Mouse (Mus musculus) kidney, embryonic 14.5 days (tissue): ENCODE measurements around the gene Dnah5. TPM values are rescaled to one million over a fixed set of nuclear protein-coding genes. Genes with fewer than 3 reads are reported as not detected.
A peak's percentile ranks its signal among the peaks of the same experiment; 100 is the strongest.

Experiments used
- ATAC-seq: fragments of 200-750 bp; cut with Nextera tagmentation; 2 replicates; pipeline ENCODE4 v1.8.0; 2017; ENCODE audit warnings: moderate number of reproducible peaks, mild to moderate bottlenecking, moderate TSS enrichment, moderate library complexity; ENCODE audit not compliant: low FRiP score, low TSS enrichment
- H3K27ac ChIP-seq: fragments of 300-500 bp; sonication (generic); 2 replicates; pipeline ENCODE4 v1.5.1; 2014; ENCODE audit warnings: low read depth, mild to moderate bottlenecking, low read length, moderate library complexity, mixed read lengths
- H3K27me3 ChIP-seq: fragments of 300-500 bp; sonication (generic); 2 replicates; pipeline ENCODE4 v1.6.1; 2014; ENCODE audit warnings: mild to moderate bottlenecking, low read length; ENCODE audit not compliant: control insufficient read depth, insufficient read depth
- H3K36me3 ChIP-seq: fragments of 300-500 bp; sonication (generic); 2 replicates; pipeline ENCODE4 v1.6.1; 2014; ENCODE audit warnings: low read length, mixed read lengths; ENCODE audit not compliant: control insufficient read depth, insufficient read depth
- H3K4me1 ChIP-seq: fragments of 300-500 bp; sonication (generic); 2 replicates; pipeline ENCODE4 v1.6.1; 2014; ENCODE audit warnings: low read length, mixed read lengths; ENCODE audit not compliant: control insufficient read depth, insufficient read depth
- H3K4me2 ChIP-seq: fragments of 300-500 bp; sonication (generic); replicated peaks from 2 replicates; pipeline ENCODE4 v1.6.1; 2014; ENCODE audit warnings: low read depth, mild to moderate bottlenecking, low read length
- H3K4me3 ChIP-seq: fragments of 300-500 bp; sonication (generic); 2 replicates; pipeline ENCODE4 v1.5.1; 2014; ENCODE audit warnings: mild to moderate bottlenecking, low read length
- H3K9ac ChIP-seq: fragments of 300-500 bp; sonication (generic); 2 replicates; pipeline ENCODE4 v1.6.1; 2014; ENCODE audit warnings: low read depth, mild to moderate bottlenecking, low read length, moderate library complexity
- H3K9me3 ChIP-seq: fragments of 300-500 bp; sonication (generic); 2 replicates; pipeline ENCODE4 v1.6.1; 2016; ENCODE audit warnings: low read length; ENCODE audit not compliant: control insufficient read depth
- WGBS: fragments of 180-500 bp; shearing (Covaris S2); extraction: QIAGEN DNeasy Blood & Tissue Kit; methylation state at CpG from one replicate; pipeline ENCODE4 v1.1.7; 2014; 5-methylcytosine and 5-hydroxymethylcytosine counted together
- polyA plus RNA-seq: library from polyadenylated mRNA; unstranded; fragments of >200 nt; fragmentation: Nextera tagmentation; extraction: Ambion mirVana; gene quantifications from 2 replicates; pipeline ENCODE4 v1.2.1, GENCODE M21; 2014

Gene Dnah5
- 0.10 and 0.18 TPM in 2 replicates for polyA plus RNA-seq

GRCm38 (mm10) chr15:28203111-28204075, at the start of gene Dnah5:
Gene Dnah5 (plus strand): TSS chr15:28203752.
- 0 out of 2 replicates have a peak, but pooled peaks have one; percentile 21 for ATAC-seq
- WGBS = 34% methylated on average over 20 of the region's 20 CpGs
- Histone ChIP-seq H3K27ac (no peak within 1 kb of the TSS), H3K4me1 (no peaks in the 10 kb centered on the region), H3K36me3 (no peaks in the 10 kb centered on the region), H3K4me3 (no peak within 1 kb of the TSS), H3K27me3 (no peaks in the 10 kb centered on the region), H3K4me2 (no peak within 1 kb of the TSS), H3K9me3 (no peaks in the 10 kb centered on the region), H3K9ac (no peak within 1 kb of the TSS)

- peak overlapping the region; percentile 26 for H3K4me3 ChIP-seq
- ATAC-seq = peak; percentile 74
- no peak overlapping the region for H3K9ac ChIP-seq
Measured at GRCm38 (mm10) chr15:28154822-28155501, 48.6 kb upstream of the Dnah5 start.

GRCm38 (mm10) chr15:28158771-28159489, 44.6 kb upstream of the Dnah5 start:
- peak overlapping the region; percentile 2; the same call in 1 of the 2 replicates for H3K27ac ChIP-seq
- H3K36me3 ChIP-seq = no peaks in the 10 kb centered on the region
- WGBS = 1% methylated on average over 19 of the region's 19 CpGs
- H3K4me3 ChIP-seq = peak overlapping the region; percentile 40
- H3K4me1 ChIP-seq = no peaks in the 10 kb centered on the region
- no peaks in the 10 kb centered on the region for H3K9me3 ChIP-seq
- peak; percentile 92 for ATAC-seq
- peak overlapping the region; percentile 62 for H3K4me2 ChIP-seq
- H3K27me3 ChIP-seq = no peaks in the 10 kb centered on the region; the same call in 1 of the 2 replicates
- H3K9ac ChIP-seq = peak overlapping the region; percentile 51

More at GRCm38 (mm10) chr15:28154822-28155501, 48.6 kb upstream of the Dnah5 start:
- peak overlapping the region; percentile 52 for H3K4me2 ChIP-seq
- H3K27me3 ChIP-seq = no peaks in the 10 kb centered on the region; the same call in 1 of the 2 replicates
- H3K9me3 ChIP-seq = no peaks in the 10 kb centered on the region
- no peaks in the 10 kb centered on the region for H3K4me1 ChIP-seq
- no peak overlapping the region for H3K27ac ChIP-seq
- WGBS = 7% methylated on average over 27 of the region's 27 CpGs
- no peaks in the 10 kb centered on the region for H3K36me3 ChIP-seq

GRCm38 (mm10) chr15:28162291-28162690, 41.3 kb upstream of the Dnah5 start:
- no peaks in the 10 kb centered on the region for H3K27me3 ChIP-seq
- no peak overlapping the region for H3K27ac ChIP-seq
- H3K4me2 ChIP-seq = no peak overlapping the region
- no peak overlapping the region for H3K9ac ChIP-seq
- no peaks in the 10 kb centered on the region for H3K9me3 ChIP-seq
- no peaks in the 10 kb centered on the region for H3K36me3 ChIP-seq
- WGBS = 79% methylated on average over 2 of the region's 2 CpGs
- no peak overlapping the region for H3K4me3 ChIP-seq
- ATAC-seq = no peak
- H3K4me1 ChIP-seq = no peaks in the 10 kb centered on the region

- Histone ChIP-seq H3K9ac (no peak overlapping the region), H3K27ac (no peak overlapping the region), H3K36me3 (no peaks in the 10 kb centered on the region), H3K27me3 (no peaks in the 10 kb centered on the region), H3K4me3 (no peak overlapping the region), H3K4me1 (no peaks in the 10 kb centered on the region), H3K9me3 (no peaks in the 10 kb centered on the region), H3K4me2 (no peak overlapping the region)
- ATAC-seq = no peak
- 89% methylated on average over 7 of the region's 7 CpGs for WGBS
Measured at GRCm38 (mm10) chr15:28165234-28165633, 38.3 kb upstream of the Dnah5 start.

GRCm38 (mm10) chr15:28166090-28166489, 37.5 kb upstream of the Dnah5 start:
- no peak overlapping the region for H3K4me3 ChIP-seq
- H3K4me2 ChIP-seq = no peak overlapping the region
- H3K4me1 ChIP-seq = no peaks in the 10 kb centered on the region
- 90% methylated on average over 6 of the region's 6 CpGs for WGBS
- H3K27me3 ChIP-seq = no peaks in the 10 kb centered on the region
- no peaks in the 10 kb centered on the region for H3K9me3 ChIP-seq
- no peak overlapping the region for H3K9ac ChIP-seq
- no peak overlapping the region for H3K27ac ChIP-seq
- no peak for ATAC-seq
- no peaks in the 10 kb centered on the region for H3K36me3 ChIP-seq

- H3K36me3 ChIP-seq = no peaks in the 10 kb centered on the region
- no peak for ATAC-seq
- no peak overlapping the region for H3K9ac ChIP-seq
- no peak overlapping the region for H3K4me2 ChIP-seq
- WGBS = 82% methylated on average over 11 of the region's 11 CpGs
- H3K27ac ChIP-seq = no peak overlapping the region
- no peak overlapping the region for H3K4me3 ChIP-seq
- H3K9me3 ChIP-seq = no peaks in the 10 kb centered on the region
- H3K27me3 ChIP-seq = no peaks in the 10 kb centered on the region
- no peaks in the 10 kb centered on the region for H3K4me1 ChIP-seq
Measured at GRCm38 (mm10) chr15:28178951-28179350, 24.6 kb upstream of the Dnah5 start.

GRCm38 (mm10) chr15:28179556-28179955, 24.0 kb upstream of the Dnah5 start:
- WGBS = 71% methylated on average over 6 of the region's 6 CpGs
- no peak for ATAC-seq
- H3K36me3 ChIP-seq = no peaks in the 10 kb centered on the region

More at GRCm38 (mm10) chr15:28179556-28179955, 24.0 kb upstream of the Dnah5 start:
- Histone ChIP-seq H3K4me2 (no peak overlapping the region), H3K27me3 (no peaks in the 10 kb centered on the region), H3K4me3 (no peak overlapping the region), H3K27ac (no peak overlapping the region), H3K9me3 (no peaks in the 10 kb centered on the region), H3K4me1 (no peaks in the 10 kb centered on the region), H3K9ac (no peak overlapping the region)
